Mouse (Mus musculus): Measurements from ENCODE around the gene Lat2.

DNA sequence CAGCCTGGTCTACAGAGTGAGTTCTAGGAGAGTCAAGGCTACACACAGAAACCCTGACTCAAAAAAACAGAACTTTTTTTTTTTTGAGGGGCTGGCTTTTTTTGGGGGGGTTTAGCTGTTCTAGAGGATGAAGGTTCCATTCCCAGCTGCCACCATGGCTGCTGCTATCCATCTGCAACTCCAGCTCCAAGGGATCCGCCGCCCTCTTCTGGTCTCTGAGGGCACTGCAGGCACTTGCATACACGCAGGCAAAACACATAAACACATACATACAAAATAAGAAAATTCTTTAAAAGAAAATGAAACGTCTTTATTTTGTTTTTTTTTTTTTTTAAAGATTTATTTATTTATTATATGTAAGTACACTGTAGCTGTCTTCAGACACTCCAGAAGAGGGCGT, 36.1 kb upstream of the Lat2 start:
- 0 out of 2 replicates have a peak, but pooled peaks have one; percentile 25 for TF ChIP-seq ZC3H11A (IDR thresholded peaks at IDR 0.05; ENCODE audit: borderline replicate concordance, low read depth, low read length)
- TF ChIP-seq ZNF384 (IDR thresholded peaks at IDR 0.05; ENCODE audit: low read depth, low read length): no peak

Data from ES-E14 (cell line).